Mouse (Mus musculus): Measurements from ENCODE around the gene Ptprh.
"Not testable (repeated sequence)": the region's sequence is repeated elsewhere in the genome, so short reads cannot be mapped to it uniquely, and the experiment has no call there.

The Ptprh gene

DNA sequence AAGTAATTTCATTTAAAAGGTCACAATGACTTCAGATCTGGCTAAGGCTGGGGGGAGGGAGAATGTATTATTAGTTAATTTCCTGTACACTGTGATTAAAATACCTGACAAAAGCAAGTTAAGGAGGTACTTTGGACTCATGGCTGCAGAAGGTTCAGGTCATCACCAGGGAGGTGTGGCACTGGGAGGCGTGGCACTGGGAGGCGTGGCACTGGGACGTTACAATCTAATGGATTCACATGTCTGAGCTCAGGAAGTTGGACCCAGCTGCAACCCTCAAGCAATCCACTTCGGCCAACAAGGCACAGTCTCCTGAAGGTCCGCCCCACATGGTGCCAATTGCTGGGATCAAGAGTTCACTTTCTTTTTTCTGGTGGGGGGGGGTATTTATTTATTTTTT, 4.2 kb upstream of the Ptprh start:
- in situ Hi-C loops (cut with MboI; ENCODE audit: low sequenced_read_pairs): no loop called here

DNA sequence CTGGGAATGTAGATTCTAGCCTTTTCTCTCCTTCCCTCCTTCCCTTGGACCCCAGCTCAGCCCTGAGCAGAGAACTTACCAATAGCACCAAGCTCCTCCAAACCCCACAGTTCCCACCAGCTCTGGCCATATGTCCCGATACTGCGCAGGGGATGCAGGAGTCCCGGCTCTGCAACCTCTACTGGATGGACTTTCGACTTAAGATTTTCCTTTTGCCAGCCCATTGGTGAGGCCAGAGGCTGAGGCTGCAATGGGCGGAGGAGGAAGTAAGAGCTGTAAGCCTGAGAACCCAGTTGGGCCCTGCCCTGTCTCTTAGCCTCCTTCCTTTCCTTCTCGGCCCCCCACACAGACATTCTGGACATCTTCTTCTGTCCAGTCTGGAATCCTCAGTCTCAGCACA, 872 bp downstream of the Ptprh start:
- in situ Hi-C loops (cut with MboI; ENCODE audit: low sequenced_read_pairs): no loop called here

DNA sequence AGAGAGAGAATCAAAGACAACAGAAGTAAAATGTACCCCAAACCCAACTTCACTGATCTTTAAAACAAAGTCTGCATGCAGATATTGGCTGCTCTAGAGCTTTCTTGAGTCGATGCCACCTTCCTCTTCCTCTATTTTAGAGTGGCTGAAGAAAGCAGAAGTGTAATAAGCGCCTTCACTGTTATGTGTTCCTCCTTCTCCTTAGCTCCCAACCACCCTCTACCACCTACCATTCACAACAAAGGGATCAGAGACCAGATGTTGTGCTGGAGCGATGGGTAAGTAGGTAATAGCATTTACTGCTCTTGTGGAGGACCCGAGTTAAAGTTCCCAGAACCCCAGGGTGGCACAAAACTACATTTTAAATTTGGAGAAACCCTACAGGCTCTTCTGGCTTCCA, 6.8 kb downstream of the Ptprh start:
- in situ Hi-C loops (cut with MboI; ENCODE audit: low sequenced_read_pairs): not testable (repeated sequence)

DNA sequence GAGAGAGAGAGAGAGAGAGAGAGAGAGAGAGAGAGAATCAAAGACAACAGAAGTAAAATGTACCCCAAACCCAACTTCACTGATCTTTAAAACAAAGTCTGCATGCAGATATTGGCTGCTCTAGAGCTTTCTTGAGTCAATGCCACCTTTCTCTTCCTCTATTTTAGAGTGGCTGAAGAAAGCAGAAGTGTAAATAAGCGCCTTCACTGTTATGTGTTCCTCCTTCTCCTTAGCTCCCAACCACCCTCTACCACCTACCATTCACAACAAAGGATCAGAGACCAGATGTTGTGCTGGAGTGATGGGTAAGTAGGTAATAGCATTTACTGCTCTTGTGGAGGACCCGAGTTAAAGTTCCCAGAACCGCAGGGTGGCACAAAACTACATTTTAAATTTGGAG, 22.4 kb downstream of the Ptprh start:
- in situ Hi-C loops (cut with MboI; ENCODE audit: low sequenced_read_pairs): not testable (repeated sequence)

DNA sequence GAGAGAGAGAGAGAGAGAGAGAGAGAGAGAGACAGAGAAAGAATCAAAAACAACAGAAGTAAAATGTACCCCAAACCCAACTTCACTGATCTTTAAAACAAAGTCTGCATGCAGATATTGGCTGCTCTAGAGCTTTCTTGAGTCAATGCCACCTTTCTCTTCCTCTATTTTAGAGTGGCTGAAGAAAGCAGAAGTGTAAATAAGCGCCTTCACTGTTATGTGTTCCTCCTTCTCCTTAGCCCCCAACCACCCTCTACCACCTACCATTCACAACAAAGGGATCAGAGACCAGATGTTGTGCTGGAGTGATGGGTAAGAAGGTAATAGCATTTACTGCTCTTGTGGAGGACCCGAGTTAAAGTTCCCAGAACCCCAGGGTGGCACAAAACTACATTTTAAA, 31.5 kb downstream of the Ptprh start:
- in situ Hi-C loops (cut with MboI; ENCODE audit: low sequenced_read_pairs): not testable (repeated sequence)

DNA sequence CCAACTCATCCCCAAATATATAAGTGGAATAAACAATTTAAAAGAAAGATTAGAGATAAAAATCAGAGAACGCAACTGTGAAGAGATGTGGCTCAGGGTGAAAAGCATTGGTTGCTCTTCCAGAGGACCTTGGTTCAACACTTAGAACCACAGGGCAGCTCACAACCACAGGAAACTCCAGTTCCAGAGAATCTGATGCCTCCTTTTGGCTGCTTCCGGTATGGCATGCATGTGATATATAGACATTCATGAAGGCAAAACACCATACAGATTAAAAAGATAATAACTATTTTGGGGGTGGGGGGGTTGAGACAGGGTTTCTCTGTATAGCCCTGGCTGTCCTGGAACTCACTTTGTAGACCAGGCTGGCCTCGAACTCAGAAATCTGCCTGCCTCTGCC, 41.2 kb downstream of the Ptprh start:
- in situ Hi-C loops (cut with MboI; ENCODE audit: low sequenced_read_pairs): no loop called here

DNA sequence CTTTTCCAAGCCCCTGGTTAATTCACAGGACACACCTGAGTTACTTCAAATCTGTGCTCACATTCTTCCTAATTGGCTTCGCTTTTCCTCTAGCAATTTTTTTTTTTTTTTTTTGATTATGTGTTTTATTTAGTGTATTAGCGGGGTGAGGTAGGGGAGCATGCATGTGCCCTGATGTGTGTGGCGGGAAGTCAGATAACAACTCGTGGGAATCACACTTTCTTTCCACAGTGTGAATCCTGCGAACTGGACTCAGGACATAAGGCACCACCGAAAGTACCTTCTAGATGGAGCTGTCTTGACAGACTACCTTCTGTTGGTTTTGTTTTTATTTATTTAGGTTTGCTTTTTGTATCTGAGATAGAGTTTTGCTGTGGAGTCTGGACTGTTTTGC, 46.7 kb downstream of the Ptprh start:
- in situ Hi-C loops (cut with MboI; ENCODE audit: low sequenced_read_pairs): no loop called here

DNA sequence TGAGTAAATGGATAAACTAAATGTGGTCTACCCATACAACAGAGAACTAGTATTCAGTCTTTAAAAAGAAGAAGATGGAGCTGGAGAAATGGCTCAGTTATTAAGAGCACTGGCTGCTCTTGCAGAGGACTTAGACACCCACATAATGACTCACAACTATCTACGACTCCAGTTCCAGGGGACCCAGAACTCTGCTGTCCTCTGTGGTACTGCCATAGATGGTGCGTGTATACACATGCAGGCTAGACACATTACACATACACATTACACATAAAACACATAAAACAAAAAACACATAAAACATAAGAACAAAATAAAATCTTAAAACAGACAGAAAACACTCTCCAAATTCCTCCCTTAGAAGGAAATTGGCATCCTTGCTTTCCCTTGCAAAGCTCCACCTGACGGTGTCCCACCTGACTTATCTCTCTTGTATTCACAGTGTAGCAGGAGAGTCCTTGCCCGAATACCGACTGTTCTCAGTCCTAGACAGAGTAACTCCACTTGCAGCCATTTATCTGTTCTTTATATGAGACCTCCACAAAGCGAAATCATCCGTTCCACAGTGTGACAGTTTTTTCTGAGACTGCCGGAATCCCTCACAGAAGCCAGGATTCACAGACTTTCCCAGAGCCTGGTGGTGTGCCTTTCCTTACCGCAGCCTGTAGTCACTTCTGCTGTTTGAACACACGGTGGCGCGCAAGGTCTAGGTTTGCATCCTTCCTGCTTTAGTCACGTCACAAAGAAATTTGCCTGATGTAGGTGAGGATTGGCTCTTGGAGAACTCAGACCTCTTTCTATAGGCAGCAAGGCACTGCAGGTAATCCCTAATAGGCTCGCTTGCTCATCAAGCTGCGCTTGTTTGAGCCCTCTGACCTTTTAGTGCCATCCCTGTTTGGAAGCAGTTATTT, 47.3 kb downstream of the Ptprh start:
- in situ Hi-C loops (cut with MboI; ENCODE audit: low sequenced_read_pairs): no loop called here

DNA sequence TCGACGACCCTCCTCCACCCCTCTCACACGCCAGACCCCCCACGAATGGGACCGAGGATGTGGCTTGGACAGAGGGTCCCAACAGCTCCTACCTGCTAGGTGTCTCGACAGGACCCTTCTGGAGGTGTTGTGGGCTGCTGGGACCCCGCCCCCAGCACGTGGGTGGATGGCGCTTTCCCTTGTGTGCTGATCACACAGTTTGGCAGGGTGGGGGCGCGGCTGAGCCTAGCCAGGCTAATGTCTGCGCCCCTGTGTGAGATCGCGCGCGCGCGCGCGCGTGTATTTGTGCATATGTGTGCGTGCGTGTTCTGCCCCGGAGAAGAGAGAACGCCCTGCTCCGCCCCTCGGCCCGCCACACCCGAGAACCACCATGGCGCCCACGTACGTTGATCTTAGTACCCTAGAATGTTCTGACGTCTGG, 56.6 kb downstream of the Ptprh start, which contains the start of gene Syt5:
Gene Syt5, minus strand, starts transcription at position 321 of the 421 bp plus-strand sequence.
- in situ Hi-C loops (cut with MboI; ENCODE audit: low sequenced_read_pairs): no loop called here

DNA sequence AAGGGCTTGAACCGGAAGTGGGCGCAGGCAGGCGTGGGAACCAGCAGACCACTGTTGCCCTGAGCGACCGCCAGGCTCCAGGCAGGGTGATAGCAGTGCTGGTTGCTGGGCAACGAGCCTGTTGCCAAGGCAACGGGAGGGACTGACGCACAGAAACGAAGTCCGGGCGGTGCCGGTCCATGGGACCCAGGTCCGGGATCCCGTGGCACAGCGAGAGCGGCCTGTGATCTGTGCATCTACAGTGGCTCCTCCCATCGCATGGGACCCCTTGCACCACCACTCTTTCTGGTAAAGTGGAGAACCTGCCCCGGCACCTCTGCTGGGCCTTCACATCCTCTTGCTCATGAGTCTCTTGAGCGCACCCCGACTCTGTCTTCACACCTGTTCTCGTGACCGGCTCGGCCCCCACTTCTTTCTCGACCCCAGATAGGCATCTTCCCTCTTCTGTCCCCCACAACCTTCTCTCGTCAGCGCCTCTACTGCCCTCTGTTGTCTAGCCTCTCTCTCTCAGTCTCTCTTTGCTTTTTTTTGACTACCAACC, 57.2 kb downstream of the Ptprh start:
- in situ Hi-C loops (cut with MboI; ENCODE audit: low sequenced_read_pairs): no loop called here

DNA sequence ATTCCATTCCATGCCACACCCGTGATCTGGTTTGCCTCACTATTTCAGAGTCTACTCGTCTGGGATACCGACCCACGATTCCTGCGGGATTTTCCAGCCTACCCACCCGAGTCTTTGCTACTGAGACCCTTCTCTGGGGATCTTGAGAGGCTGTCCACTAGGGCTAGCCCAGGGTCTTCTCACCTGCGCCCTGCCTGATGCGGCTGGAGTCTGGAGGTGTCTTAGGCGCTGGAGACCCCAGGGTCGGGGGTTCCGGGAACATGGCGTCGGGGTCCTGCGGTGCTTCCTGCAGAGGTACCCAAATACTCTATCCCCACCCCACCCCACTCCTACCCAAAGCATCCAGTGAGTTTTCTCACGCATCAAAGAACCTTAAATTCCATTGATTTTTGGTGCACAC, 57.8 kb downstream of the Ptprh start:
- in situ Hi-C loops (cut with MboI; ENCODE audit: low sequenced_read_pairs): no loop called here

DNA sequence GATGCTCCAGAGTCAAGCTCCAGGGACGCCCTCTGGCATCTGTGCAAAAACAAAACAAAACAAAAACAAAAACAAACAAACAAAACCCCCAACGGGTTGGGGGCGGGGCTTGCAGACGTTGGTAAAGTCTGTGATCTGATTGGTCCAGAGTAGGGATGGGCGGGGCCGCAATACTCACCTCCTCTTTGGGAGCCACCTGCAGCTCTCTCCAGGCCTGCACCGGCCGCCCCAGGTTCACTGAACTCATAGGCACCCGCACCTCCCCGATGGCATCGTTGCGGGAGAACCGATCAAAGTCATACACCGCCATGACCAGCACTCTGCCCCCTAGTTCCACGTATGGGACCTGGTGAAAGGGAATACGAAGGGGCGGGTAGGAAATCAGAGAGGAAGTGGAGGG, 61.8 kb downstream of the Ptprh start:
- in situ Hi-C loops (cut with MboI; ENCODE audit: low sequenced_read_pairs): no loop called here

DNA sequence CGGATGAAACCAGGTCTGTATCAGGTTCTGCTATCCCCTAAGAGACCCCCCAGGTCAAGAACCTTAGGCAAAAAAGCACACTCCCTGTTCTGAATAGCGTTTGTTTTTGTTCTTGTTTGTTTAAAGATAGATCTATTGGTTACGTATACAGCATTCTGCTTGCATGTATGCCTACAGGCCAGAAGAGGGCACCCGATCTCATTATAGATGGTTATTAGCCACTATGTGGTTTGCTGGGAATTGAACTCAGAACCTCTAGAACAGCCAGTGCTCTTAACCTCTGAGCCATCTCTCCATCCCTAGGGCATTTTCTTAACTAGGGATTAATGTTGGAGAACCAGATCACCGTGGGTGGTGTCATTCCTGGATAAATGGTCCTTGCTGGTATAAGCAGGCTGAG, 62.5 kb downstream of the Ptprh start:
- in situ Hi-C loops (cut with MboI; ENCODE audit: low sequenced_read_pairs): no loop called here

DNA sequence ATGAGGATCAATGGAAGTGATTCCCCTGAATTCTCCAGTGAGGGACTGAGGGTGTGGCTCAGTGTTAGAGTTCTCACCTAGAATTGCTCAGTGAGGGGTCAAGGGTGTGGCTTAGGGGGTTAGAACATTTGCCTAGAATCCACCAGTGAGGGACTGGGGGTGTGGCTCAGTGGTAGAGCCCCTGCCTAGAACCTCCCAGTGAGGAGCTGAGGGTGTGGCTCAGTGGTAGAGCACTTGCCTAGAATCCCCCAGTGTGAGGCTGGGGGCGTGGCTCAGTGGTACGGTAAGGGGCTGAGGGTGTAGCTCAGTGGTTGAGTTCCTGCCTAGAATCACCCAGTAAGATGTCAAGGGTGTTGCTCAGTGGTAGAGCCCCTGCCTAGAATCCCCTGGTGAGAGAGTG, 64.8 kb downstream of the Ptprh start:
- in situ Hi-C loops (cut with MboI; ENCODE audit: low sequenced_read_pairs): no loop called here

DNA sequence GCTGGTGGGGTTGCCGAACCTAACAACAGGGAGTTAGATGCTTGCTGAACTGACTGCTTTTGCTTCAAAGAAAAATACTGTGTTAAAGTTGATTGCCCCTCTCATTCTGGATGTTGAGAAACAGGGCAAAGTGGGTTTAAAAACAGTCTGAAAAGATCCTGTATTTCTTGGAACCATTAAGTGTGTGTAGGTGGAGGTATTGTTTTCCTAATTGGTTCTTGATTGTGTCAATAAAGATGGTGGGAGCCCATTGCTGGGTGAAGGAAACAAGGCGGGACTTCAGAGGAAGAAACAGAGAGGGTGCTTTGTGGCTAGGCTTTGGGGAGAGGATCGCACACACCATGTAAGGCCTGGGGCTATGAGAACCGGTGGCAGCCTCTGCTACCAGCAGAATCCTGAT, 66.7 kb downstream of the Ptprh start:
- in situ Hi-C loops (cut with MboI; ENCODE audit: low sequenced_read_pairs): no loop called here

DNA sequence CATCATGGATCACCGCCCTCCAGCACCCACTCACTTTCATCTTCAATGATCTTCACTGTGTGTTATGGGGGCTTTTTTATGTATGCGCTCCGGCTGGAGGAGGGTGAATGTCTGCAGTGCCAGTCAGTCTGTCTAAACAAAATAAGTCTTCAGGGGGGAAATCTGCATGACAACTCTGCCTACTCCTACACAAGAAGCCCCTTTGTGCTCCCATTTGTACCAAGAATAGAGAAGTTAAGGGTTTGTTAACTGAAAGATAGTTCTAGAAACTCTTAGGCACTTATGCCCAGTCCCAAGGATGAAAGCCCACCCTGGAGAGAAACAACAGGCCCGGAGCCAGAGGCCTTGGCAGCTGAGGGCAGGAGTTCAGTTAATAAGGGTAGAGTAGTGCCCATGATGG, 67.5 kb downstream of the Ptprh start:
- in situ Hi-C loops (cut with MboI; ENCODE audit: low sequenced_read_pairs): no loop called here

DNA sequence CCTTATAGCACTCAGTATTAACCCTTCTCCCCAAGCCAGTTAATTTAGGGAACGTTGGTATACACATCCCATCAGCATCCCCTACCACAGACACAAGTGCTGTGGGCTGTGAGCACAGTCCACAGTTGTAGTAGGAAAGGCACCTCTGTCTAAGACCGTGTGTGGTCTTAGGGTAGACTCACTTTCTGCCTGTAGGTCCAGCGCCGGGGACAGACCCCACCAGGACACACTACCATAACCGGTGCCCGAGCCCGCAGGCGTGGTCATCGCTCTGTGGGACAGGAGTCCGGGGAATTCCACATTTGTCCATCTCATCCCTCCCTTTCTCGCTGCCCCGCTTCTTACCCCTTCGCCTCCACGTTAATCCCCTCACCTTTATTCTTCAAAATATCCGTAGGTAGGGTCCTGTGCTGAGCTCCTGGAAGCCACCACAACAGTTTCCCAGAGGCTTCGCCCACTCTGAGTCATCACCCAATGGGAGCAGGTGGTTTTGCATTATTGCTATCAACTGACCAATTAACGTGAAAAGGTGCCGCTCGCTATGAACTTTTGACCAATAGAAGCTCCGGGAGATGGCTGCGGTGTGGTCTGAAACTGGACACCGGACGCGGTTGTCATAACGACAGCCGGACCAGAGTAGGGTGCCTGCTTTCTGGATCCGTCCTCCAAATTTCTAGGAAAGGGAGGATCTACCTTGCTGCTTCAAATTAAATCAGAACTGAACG, 71.7 kb downstream of the Ptprh start, which contains the start of gene Dnaaf3:
Gene Dnaaf3, minus strand, starts transcription at position 449 of the 725 bp plus-strand sequence.
- in situ Hi-C loops (cut with MboI; ENCODE audit: low sequenced_read_pairs): no loop called here

DNA sequence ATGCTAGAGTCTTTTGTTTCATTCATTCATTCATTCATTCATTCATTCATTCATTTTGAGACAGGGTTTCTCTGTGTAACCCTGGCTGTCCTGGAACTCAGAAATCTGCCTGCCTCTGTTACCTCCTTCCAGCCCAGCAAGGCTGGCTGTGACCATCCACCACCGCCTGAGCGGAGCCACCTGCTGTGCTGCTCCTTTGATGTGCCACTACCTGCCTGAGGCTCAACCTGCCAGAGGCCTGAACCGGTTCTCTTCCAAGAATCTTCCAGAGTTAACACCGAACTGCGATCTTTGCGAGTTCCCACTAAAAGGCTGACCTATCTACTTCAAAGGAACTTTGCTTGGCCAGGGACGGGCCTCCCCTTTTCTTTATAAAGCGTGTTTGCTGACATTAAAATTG, 73.7 kb downstream of the Ptprh start:
- in situ Hi-C loops (cut with MboI; ENCODE audit: low sequenced_read_pairs): not testable (repeated sequence)

DNA sequence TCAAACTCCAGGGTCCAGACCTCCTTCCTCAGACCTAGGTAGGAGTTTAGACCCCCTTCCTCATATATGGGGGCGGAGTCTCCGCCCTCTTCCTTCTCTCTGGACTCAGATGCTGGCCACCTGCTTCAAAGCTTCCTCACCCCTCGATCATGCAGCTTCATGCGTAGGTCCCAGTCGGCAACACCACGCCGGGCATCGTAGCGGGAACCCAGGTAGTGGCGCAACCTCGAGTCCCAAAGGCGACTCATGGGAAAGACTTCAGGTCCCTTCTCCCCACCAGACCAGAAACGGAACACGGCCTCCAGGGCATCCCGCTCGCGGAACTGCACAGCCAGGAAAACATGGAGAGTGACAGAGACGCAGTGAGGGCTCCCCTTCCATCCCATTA, 76.5 kb downstream of the Ptprh start:
- in situ Hi-C loops (cut with MboI; ENCODE audit: low sequenced_read_pairs): no loop called here

DNA sequence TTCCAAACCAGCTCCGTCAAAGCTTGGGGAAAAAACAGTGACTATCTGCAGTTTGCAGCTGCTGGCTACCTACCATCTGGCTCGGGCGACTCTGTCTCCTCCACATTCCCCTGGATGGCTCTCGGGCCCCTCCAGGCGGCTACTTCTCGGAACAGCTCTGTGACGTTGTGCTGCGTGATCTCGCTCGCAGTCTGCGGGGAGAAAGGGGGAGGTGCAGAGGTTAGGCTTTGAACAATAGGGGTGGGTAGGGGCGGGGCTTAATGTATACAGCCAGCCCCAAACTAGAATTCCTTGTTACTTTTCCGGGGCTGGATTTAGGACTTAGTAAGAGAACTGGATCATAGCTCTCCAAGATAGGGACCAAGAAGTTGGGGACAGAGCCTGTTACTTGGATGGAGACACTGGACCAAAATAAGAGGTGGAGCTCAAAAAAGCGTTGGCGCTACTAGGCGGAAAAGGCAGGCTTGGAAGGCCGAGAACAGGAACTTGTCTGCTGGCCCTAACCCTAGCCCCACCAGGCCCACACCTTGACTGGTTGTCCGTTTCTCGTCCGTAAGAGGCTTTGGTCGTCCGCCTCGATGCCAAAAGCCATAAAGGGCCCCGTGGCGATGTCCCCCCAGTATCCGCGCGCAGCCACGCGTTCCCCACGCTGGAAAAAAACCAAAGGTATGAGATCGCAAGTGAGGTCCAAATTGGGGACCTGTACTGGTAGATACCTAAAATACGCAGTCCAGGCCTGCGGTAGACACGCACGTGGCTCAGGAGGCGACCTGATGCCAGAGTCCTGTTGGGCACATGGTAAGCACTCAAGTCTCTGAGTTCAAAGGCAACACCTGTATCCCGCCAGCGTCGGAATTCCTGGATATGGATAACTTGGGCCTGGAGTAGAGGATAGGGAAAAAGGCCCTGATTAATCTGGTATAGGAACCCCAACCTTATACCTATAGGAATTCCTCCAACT, 77.2 kb downstream of the Ptprh start:
- in situ Hi-C loops (cut with MboI; ENCODE audit: low sequenced_read_pairs): no loop called here
